Mouse (Mus musculus): ENCODE results near the gene Trpc1. TPM values are rescaled to one million over a fixed set of nuclear protein-coding genes. Genes with fewer than 3 reads are reported as not detected.

Gene Trpc1
- polyA plus RNA-seq (2015; fragmentation: Nextera tagmentation; extraction: Ambion mirVana), result 6.5 and 6.9 TPM in 2 replicates

- 0% methylated on average over 54 of the region's 56 CpGs for WGBS
- H3K4me1 ChIP-seq, result peaks cover 16% of the 10 kb centered on the region
- H3K27me3 ChIP-seq, result no peaks in the 10 kb centered on the region
- H3K4me3 ChIP-seq, result peak within 1 kb of the TSS; percentile 67
- H3K4me2 ChIP-seq (replicated peaks), result peak within 1 kb of the TSS; percentile 84
- no peaks in the 10 kb centered on the region for H3K9me3 ChIP-seq
- peak within 1 kb of the TSS; percentile 89 for H3K9ac ChIP-seq (replicated peaks)
- ATAC-seq (replicated peaks), result peak; percentile 98
- H3K27ac ChIP-seq (replicated peaks), result peak within 1 kb of the TSS; percentile 44; the same call in 1 of the 2 replicates
- no peaks in the 10 kb centered on the region for H3K36me3 ChIP-seq
Observed at GRCm38 (mm10) chr9:95750037-95750511, at the start of gene Trpc1. Gene Trpc1 (minus strand): TSS chr9:95750375.

GRCm38 (mm10) chr9:95796323-95796722 is 46.1 kb upstream of the Trpc1 start:
- no peak overlapping the region for H3K9ac ChIP-seq (replicated peaks)
- H3K4me3 ChIP-seq, result no peak overlapping the region
- no peak overlapping the region for H3K4me2 ChIP-seq (replicated peaks)
- no peak for ATAC-seq (replicated peaks)
- H3K36me3 ChIP-seq, result no peaks in the 10 kb centered on the region
- H3K4me1 ChIP-seq, result no peaks in the 10 kb centered on the region
- H3K9me3 ChIP-seq, result no peaks in the 10 kb centered on the region
- no peaks in the 10 kb centered on the region for H3K27me3 ChIP-seq
- no peak overlapping the region for H3K27ac ChIP-seq (replicated peaks)
- 87% methylated on average over 2 of the region's 2 CpGs for WGBS

GRCm38 (mm10) chr9:95795844-95796243 is 45.7 kb upstream of the Trpc1 start:
- no peak for ATAC-seq (replicated peaks)
- H3K9me3 ChIP-seq, result no peaks in the 10 kb centered on the region
- H3K9ac ChIP-seq (replicated peaks), result no peak overlapping the region
- no peaks in the 10 kb centered on the region for H3K4me1 ChIP-seq
- no peak overlapping the region for H3K27ac ChIP-seq (replicated peaks)
- H3K27me3 ChIP-seq, result no peaks in the 10 kb centered on the region
- H3K36me3 ChIP-seq, result no peaks in the 10 kb centered on the region
- WGBS, result 26% methylated on average over 5 of the region's 5 CpGs
- H3K4me2 ChIP-seq (replicated peaks), result no peak overlapping the region
- H3K4me3 ChIP-seq, result no peak overlapping the region

- H3K27ac ChIP-seq (replicated peaks), result no peak overlapping the region
- no peak for ATAC-seq (replicated peaks)
- no peaks in the 10 kb centered on the region for H3K9me3 ChIP-seq
- H3K27me3 ChIP-seq, result no peaks in the 10 kb centered on the region
- 74% methylated on average over 2 of the region's 2 CpGs for WGBS
- no peaks in the 10 kb centered on the region for H3K36me3 ChIP-seq
- no peaks in the 10 kb centered on the region for H3K4me1 ChIP-seq
- H3K9ac ChIP-seq (replicated peaks), result no peak overlapping the region
- H3K4me3 ChIP-seq, result no peak overlapping the region
- no peak overlapping the region for H3K4me2 ChIP-seq (replicated peaks)
Observed at GRCm38 (mm10) chr9:95795077-95795784, 45.1 kb upstream of the Trpc1 start.

- Histone ChIP-seq H3K36me3 (no peaks in the 10 kb centered on the region), H3K27me3 (no peaks in the 10 kb centered on the region), H3K4me3 (no peak overlapping the region), H3K4me1 (no peaks in the 10 kb centered on the region), H3K9me3 (no peaks in the 10 kb centered on the region), H3K27ac (replicated peaks) (no peak overlapping the region), H3K4me2 (replicated peaks) (no peak overlapping the region), H3K9ac (replicated peaks) (no peak overlapping the region)
- WGBS, result 89% methylated on average over 15 of the region's 15 CpGs
- ATAC-seq (replicated peaks), result no peak
Observed at GRCm38 (mm10) chr9:95793986-95794744, 44.0 kb upstream of the Trpc1 start.

GRCm38 (mm10) chr9:95784888-95785511 is 34.8 kb upstream of the Trpc1 start:
- H3K4me1 ChIP-seq, result no peaks in the 10 kb centered on the region
- no peaks in the 10 kb centered on the region for H3K27me3 ChIP-seq
- no peaks in the 10 kb centered on the region for H3K36me3 ChIP-seq
- peak overlapping the region; percentile 47; the same call in 1 of the 2 replicates for H3K27ac ChIP-seq (replicated peaks)
- no peak overlapping the region for H3K4me3 ChIP-seq
- no peaks in the 10 kb centered on the region for H3K9me3 ChIP-seq
- ATAC-seq (replicated peaks), result peak; percentile 82
- 63% methylated on average over 16 of the region's 16 CpGs for WGBS
- no peak overlapping the region for H3K4me2 ChIP-seq (replicated peaks)
- H3K9ac ChIP-seq (replicated peaks), result no peak overlapping the region

- Histone ChIP-seq H3K9me3 (no peaks in the 10 kb centered on the region), H3K4me1 (no peaks in the 10 kb centered on the region), H3K4me3 (no peak overlapping the region), H3K27ac (replicated peaks) (no peak overlapping the region), H3K27me3 (no peaks in the 10 kb centered on the region), H3K4me2 (replicated peaks) (no peak overlapping the region), H3K36me3 (no peaks in the 10 kb centered on the region), H3K9ac (replicated peaks) (no peak overlapping the region)
- WGBS, result 81% methylated on average over 17 of the region's 17 CpGs
- ATAC-seq (replicated peaks), result peak; percentile 52; the same call in 1 of the 2 replicates
Observed at GRCm38 (mm10) chr9:95783646-95784293, 33.6 kb upstream of the Trpc1 start.

- Histone ChIP-seq H3K27me3 (no peaks in the 10 kb centered on the region), H3K4me3 (no peak overlapping the region), H3K9ac (replicated peaks) (no peak overlapping the region), H3K36me3 (no peaks in the 10 kb centered on the region), H3K9me3 (no peaks in the 10 kb centered on the region), H3K4me2 (replicated peaks) (no peak overlapping the region), H3K4me1 (no peaks in the 10 kb centered on the region), H3K27ac (replicated peaks) (no peak overlapping the region)
- 89% methylated on average over 2 of the region's 2 CpGs for WGBS
- ATAC-seq (replicated peaks), result no peak
Observed at GRCm38 (mm10) chr9:95771671-95772070, 21.5 kb upstream of the Trpc1 start.

- H3K9ac ChIP-seq (replicated peaks), result no peak overlapping the region
- no peaks in the 10 kb centered on the region for H3K27me3 ChIP-seq
- 89% methylated on average over 4 of the region's 4 CpGs for WGBS
- H3K36me3 ChIP-seq, result no peaks in the 10 kb centered on the region
- ATAC-seq (replicated peaks), result no peak
- H3K4me3 ChIP-seq, result no peak overlapping the region
- H3K4me2 ChIP-seq (replicated peaks), result no peak overlapping the region
- H3K4me1 ChIP-seq, result no peaks in the 10 kb centered on the region
- H3K9me3 ChIP-seq, result no peaks in the 10 kb centered on the region
- H3K27ac ChIP-seq (replicated peaks), result no peak overlapping the region
Observed at GRCm38 (mm10) chr9:95763218-95763617, 13.0 kb upstream of the Trpc1 start.

GRCm38 (mm10) chr9:95762228-95762627 is 12.1 kb upstream of the Trpc1 start:
- Histone ChIP-seq H3K4me2 (replicated peaks) (no peak overlapping the region), H3K36me3 (no peaks in the 10 kb centered on the region), H3K9me3 (no peaks in the 10 kb centered on the region), H3K27me3 (no peaks in the 10 kb centered on the region), H3K9ac (replicated peaks) (no peak overlapping the region), H3K4me1 (no peaks in the 10 kb centered on the region), H3K4me3 (no peak overlapping the region), H3K27ac (replicated peaks) (no peak overlapping the region)
- ATAC-seq (replicated peaks), result no peak
- WGBS, result 89% methylated on average over 3 of the region's 3 CpGs

- no peak overlapping the region for H3K9ac ChIP-seq (replicated peaks)
- no peak for ATAC-seq (replicated peaks)
- no peaks in the 10 kb centered on the region for H3K27me3 ChIP-seq
- 91% methylated on average over 8 of the region's 8 CpGs for WGBS
- no peak overlapping the region for H3K4me3 ChIP-seq
- no peak overlapping the region for H3K4me2 ChIP-seq (replicated peaks)
- H3K27ac ChIP-seq (replicated peaks), result no peak overlapping the region
- H3K4me1 ChIP-seq, result no peaks in the 10 kb centered on the region
- H3K9me3 ChIP-seq, result no peaks in the 10 kb centered on the region
- no peaks in the 10 kb centered on the region for H3K36me3 ChIP-seq
Observed at GRCm38 (mm10) chr9:95761381-95761780, 11.2 kb upstream of the Trpc1 start.
